Mouse (Mus musculus): ENCODE measurements around the gene Rbsn. TPM values are rescaled to one million over a fixed set of nuclear protein-coding genes. Genes with fewer than 3 reads are reported as not detected.
A peak's percentile ranks its signal among the peaks of the same experiment; 100 is the strongest.

Rbsn gene
- total RNA-seq, 4 experiments from 2014 or later = 38.0 to 42.8 (median 40.1) TPM

DNA sequence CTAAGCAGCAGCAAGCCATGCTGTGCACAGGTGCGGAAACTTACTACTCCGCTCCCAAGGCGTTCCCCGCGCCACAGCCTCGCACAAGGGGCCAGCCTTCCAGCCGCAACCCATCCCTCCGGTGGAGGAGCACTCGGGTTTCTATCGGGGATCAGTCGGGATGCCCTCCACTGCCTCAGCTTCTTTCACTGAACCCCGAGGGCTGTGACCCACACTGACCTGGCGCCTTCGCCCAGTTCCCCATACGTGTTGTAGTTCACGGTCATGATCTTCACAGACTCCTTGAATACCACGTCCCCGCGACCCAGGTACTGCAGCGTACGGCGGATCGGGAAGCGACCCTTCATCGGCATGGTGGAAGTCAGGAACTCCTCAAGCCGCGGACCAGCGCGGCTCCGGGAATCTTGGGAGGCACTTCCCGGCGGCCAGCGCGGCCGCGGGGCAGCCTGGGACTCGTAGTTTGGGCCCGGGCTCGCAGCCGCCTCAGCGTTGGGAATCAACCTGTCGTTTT, 31.0 kb downstream of the Rbsn start, which contains the start of gene Mrps25:
Gene Mrps25 (minus strand): TSS at position 413 of the 511 bp plus-strand sequence.
- DNase-seq (ENCODE audit: low spot score in 2 of 2) = peak; percentile 52 to 62

GRCm38 (mm10) chr6:92176450-92176849, 38.3 kb downstream of the Rbsn start:
- no peak for DNase-seq (ENCODE audit: low spot score in 2 of 2)

DNA sequence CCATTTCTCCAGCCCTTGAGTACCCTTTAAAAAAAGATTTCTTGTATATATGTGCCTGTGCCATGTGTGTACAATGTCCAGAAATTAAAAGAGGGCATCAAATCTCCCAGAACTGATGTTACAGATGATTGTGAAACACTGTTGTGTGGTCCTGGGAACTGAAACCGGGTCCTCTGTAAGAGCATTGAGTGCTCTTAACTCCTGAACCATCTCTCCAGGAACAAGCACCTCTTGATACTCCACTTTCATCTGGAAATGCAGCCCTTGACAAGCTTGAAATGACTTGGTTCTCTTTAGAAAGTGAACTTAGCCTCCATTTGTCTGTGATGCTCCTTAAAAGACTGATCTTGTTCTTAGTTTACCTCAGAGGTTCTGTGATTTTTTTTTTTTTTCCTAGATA, 52.0 kb downstream of the Rbsn start:
- DNase-seq (ENCODE audit: low spot score in 2 of 2) = no peak

DNA sequence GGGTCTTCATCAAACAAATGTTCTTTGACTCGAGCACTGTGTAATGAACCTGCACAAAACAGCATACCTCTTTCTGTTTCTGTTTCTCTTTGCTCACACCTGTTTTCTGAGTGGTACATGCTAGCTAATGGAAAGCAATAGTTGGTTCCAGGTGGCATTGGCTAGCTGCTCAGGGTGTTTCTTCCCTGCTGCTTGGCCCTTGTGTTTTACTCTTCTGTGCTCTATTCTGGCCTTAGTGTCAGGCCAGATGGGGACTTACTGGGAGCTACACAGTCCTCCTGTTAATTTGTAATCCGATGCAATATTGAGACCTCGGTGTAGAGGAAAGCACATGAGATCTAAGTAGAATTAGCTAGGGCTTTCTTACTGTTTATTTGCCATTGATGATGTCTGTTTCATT, 55.9 kb downstream of the Rbsn start:
- DNase-seq (ENCODE audit: low spot score in 2 of 2) = no peak

- DNase-seq (ENCODE audit: low spot score in 2 of 2) = no peak
Measured at GRCm38 (mm10) chr6:92153774-92154173, 61.0 kb downstream of the Rbsn start.

DNA sequence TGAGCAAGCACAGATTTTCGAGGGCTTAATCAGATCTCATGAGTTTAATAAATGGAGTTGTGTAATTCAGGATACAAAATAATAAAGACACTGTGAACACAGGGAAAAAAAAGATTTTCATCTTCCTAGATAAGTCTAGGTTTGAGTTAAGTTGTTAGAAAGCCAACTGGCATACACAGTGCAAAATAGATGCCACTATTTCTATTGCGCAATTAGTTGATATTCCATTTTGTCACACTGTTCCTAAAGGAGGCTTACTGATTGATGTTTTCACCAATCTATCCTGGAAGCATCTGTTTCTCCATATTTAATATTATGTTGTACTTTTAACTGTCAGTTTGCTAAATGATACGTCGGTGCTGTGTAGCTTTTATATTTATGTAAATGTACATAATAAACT, 68.8 kb downstream of the Rbsn start:
- no peak for DNase-seq (ENCODE audit: low spot score in 2 of 2)

Other genes with a start within 250 kb of the Rbsn start
- 1 to 10 TPM; 4.9 to 6.1 (median 5.6) TPM for gene Fgd5, start 236.0 kb downstream of the Rbsn start, total RNA-seq (2022)
- 100 to 1,000 TPM in 2 of 4 experiments, 10 to 100 TPM in 2; 95.4 to 112 (median 101) TPM for gene Nr2c2, start 123.5 kb downstream of the Rbsn start, total RNA-seq (2022)
- 10 to 100 TPM; 44.6 to 59.2 (median 48.9) TPM for gene Mrps25, start 30.9 kb downstream of the Rbsn start, total RNA-seq (2022)
- 1 to 10 TPM; 2.5 to 8.4 (median 7.8) TPM for gene Trh, start 29.7 kb upstream of the Rbsn start, total RNA-seq (2022)